Mouse (Mus musculus) spleen, adult 2 months (tissue): ENCODE measurements around the gene Fgfr2.

ENCODE experiments used
- CTCF ChIP-seq: fragments of 200-500 bp; IDR thresholded peaks from 2 replicates; pipeline ENCODE4 v1.5.1; 2011; ENCODE audit warnings: mild to moderate bottlenecking, inconsistent platforms; ENCODE audit not compliant: insufficient read depth, insufficient read length, insufficient replicate concordance; ENCODE audit errors: extremely low read depth
- POLR2A ChIP-seq: fragments of 200-500 bp; IDR thresholded peaks from 2 replicates; pipeline ENCODE4 v1.6.1; 2011; ENCODE audit warnings: low read depth, low read length, inconsistent platforms

- TF ChIP-seq CTCF (no peak), POLR2A (no peak)
These were observed 658.3 kb downstream of the Fgfr2 start for GRCm38 (mm10) chr7:132464894-132465293.
